ENCODE assay signal across 20 mouse cellular contexts in the genomic region with DNA sequence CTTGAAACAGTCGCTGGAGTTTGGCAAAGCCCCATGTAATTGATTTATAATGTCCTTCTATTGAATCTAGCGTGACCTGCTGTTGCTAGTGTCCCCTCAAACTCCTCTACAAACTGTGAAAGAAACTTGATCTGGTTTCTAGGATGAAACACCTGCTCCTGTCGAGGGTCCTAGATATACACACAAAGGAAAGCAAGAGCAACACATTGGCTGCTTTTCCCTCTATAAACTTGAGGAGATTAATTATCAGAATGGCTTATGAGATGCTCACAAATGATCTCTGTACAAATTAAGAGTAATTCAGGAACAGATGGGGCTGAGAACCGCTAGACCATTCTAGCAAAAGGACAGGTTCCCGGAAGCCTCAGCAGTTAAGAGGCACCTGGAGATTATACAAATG.
DNase-seq lines count a peak whose midpoint lies in the region; ATAC-seq and TF ChIP-seq lines count a peak whose summit lies in the region.
"Had no signal": no experiment of that assay in that cellular context is flagged by ENCODE, and none has a peak within 500 bp of the region (broad histone marks: within the 10 kb centered on the region; RNA-seq: fewer than 3 reads in every experiment).

No protein-coding gene starts in this region.

- H3K9me3 ChIP-seq in hindbrain, embryonic 14.5 days (ENCODE audit: control insufficient read depth, low read length), result no peaks in the 10 kb centered on the region
- no peaks in the 10 kb centered on the region for H3K9me3 ChIP-seq in hindbrain, embryonic 11.5 days (ENCODE audit: control insufficient read depth, low read length)
- no peaks in the 10 kb centered on the region for H3K9me3 ChIP-seq in midbrain, postnatal 0 days (ENCODE audit: low read length)
- H3K9me3 ChIP-seq in midbrain, embryonic 16.5 days (replicated peaks; ENCODE audit: control insufficient read depth, low read length, poor library complexity, severe bottlenecking), result no peaks in the 10 kb centered on the region
- H3K9me3 ChIP-seq: hindbrain, embryonic 10.5 days; intestine, embryonic 15.5 days; limb, embryonic 15.5 days had no signal

- peak; percentile 17; the same call in 1 of the 2 replicates for ATAC-seq in hindbrain, embryonic 14.5 days (ENCODE audit: low FRiP score)
- no peak for ATAC-seq in hindbrain, embryonic 11.5 days (ENCODE audit: low FRiP score)
- no peak for ATAC-seq in midbrain, postnatal 0 days (ENCODE audit: low FRiP score)
- ATAC-seq in midbrain, embryonic 16.5 days, result no peak
- ATAC-seq: activated CD4-positive, CD25-positive, alpha-beta regulatory T cell, adult 4 months; intestine, embryonic 15.5 days; Patski had no signal

- H3K36me3 ChIP-seq in hindbrain, embryonic 14.5 days (replicated peaks; ENCODE audit: control insufficient read depth, insufficient read depth), result no peaks in the 10 kb centered on the region
- no peaks in the 10 kb centered on the region for H3K36me3 ChIP-seq in hindbrain, embryonic 11.5 days (ENCODE audit: control insufficient read depth, insufficient read depth, low read length)
- H3K36me3 ChIP-seq in midbrain, postnatal 0 days (ENCODE audit: insufficient read depth, low read length), result no peaks in the 10 kb centered on the region
- H3K36me3 ChIP-seq in midbrain, embryonic 16.5 days (ENCODE audit: control insufficient read depth, insufficient read depth, low read length), result no peaks in the 10 kb centered on the region
- H3K36me3 ChIP-seq: hindbrain, embryonic 10.5 days; intestine, embryonic 15.5 days; limb, embryonic 15.5 days had no signal

- H3K27ac ChIP-seq in hindbrain, embryonic 14.5 days, result no peak overlapping the region
- H3K27ac ChIP-seq in hindbrain, embryonic 11.5 days (ENCODE audit: low read depth, low read length), result no peak overlapping the region
- no peak overlapping the region for H3K27ac ChIP-seq in midbrain, postnatal 0 days (ENCODE audit: low read depth, low read length)
- no peak overlapping the region for H3K27ac ChIP-seq in midbrain, embryonic 16.5 days (ENCODE audit: low read length)
- H3K27ac ChIP-seq: hindbrain, embryonic 10.5 days; intestine, embryonic 15.5 days; limb, embryonic 15.5 days had no signal

- no peak for TF ChIP-seq POLR2A in lung, adult 2 months (IDR thresholded peaks at IDR 0.05; ENCODE audit: borderline replicate concordance, extremely low read depth, low read depth, low read length)

- DNase-seq in hindbrain, embryonic 14.5 days (ENCODE audit: low spot score), result no peak
- DNase-seq in hindbrain, embryonic 11.5 days (ENCODE audit: low spot score), result no peak
- DNase-seq in midbrain, postnatal 0 days (ENCODE audit: low spot score), result peak; percentile 55
- DNase-seq in cerebellum, postnatal 10 days, result peak; percentile 47 to 64
- no peak for DNase-seq in adrenal gland, postnatal 36 days
- no peak for DNase-seq in lung, adult 2 months
- DNase-seq: gastrocnemius, postnatal 25 days; kidney, postnatal 4 days; lung, adult 18-20 months; lung, postnatal 36 days; right cerebral cortex, adult 18-20 months; spleen, adult 18-20 months had no signal

- no peak overlapping the region for H3K4me2 ChIP-seq in hindbrain, embryonic 14.5 days (replicated peaks)
- H3K4me2 ChIP-seq in hindbrain, embryonic 11.5 days (replicated peaks; ENCODE audit: low read depth, low read length), result no peak overlapping the region
- H3K4me2 ChIP-seq in midbrain, postnatal 0 days (ENCODE audit: low read depth, low read length, poor library complexity, severe bottlenecking), result no peak overlapping the region
- no peak overlapping the region for H3K4me2 ChIP-seq in midbrain, embryonic 16.5 days (ENCODE audit: low read length)
- H3K4me2 ChIP-seq: intestine, embryonic 15.5 days; limb, embryonic 15.5 days; midbrain, embryonic 11.5 days had no signal

- 0 out of 2 replicates have a peak, but pooled peaks cover 3% of the 10 kb centered on the region for H3K4me1 ChIP-seq in hindbrain, embryonic 14.5 days (replicated peaks; ENCODE audit: control insufficient read depth, insufficient read depth, low read length)
- no peaks in the 10 kb centered on the region for H3K4me1 ChIP-seq in hindbrain, embryonic 11.5 days (replicated peaks; ENCODE audit: control insufficient read depth, insufficient read depth, low read length)
- no peaks in the 10 kb centered on the region for H3K4me1 ChIP-seq in midbrain, postnatal 0 days (ENCODE audit: insufficient read depth, low read length)
- H3K4me1 ChIP-seq in midbrain, embryonic 16.5 days (ENCODE audit: control insufficient read depth, insufficient read depth, low read length), result peaks cover 2% of the 10 kb centered on the region; the same call in 1 of the 2 replicates
- H3K4me1 ChIP-seq in lung, adult 2 months (ENCODE audit: control insufficient read depth, insufficient read depth, low read length), result no peaks in the 10 kb centered on the region
- H3K4me1 ChIP-seq: intestine, embryonic 15.5 days; limb, embryonic 15.5 days had no signal

- no peak for TF ChIP-seq CTCF in midbrain, postnatal 0 days (IDR thresholded peaks at IDR 0.05)
- TF ChIP-seq CTCF in lung, adult 2 months (IDR thresholded peaks at IDR 0.05; ENCODE audit: insufficient read depth, low read length), result no peak

- no peak overlapping the region for H3K9ac ChIP-seq in hindbrain, embryonic 14.5 days
- no peak overlapping the region for H3K9ac ChIP-seq in hindbrain, embryonic 11.5 days (ENCODE audit: low read depth, low read length)
- H3K9ac ChIP-seq in midbrain, postnatal 0 days (replicated peaks; ENCODE audit: low read length, poor library complexity, severe bottlenecking), result no peak overlapping the region
- no peak overlapping the region for H3K9ac ChIP-seq in midbrain, embryonic 16.5 days (ENCODE audit: low read depth, low read length)
- H3K9ac ChIP-seq: intestine, embryonic 15.5 days; limb, embryonic 15.5 days had no signal

- no peak overlapping the region for H3K4me3 ChIP-seq in hindbrain, embryonic 14.5 days (replicated peaks; ENCODE audit: low read length)
- no peak overlapping the region for H3K4me3 ChIP-seq in hindbrain, embryonic 11.5 days (ENCODE audit: low read depth, low read length)
- no peak overlapping the region for H3K4me3 ChIP-seq in midbrain, postnatal 0 days (ENCODE audit: low read depth, low read length)
- no peak overlapping the region for H3K4me3 ChIP-seq in midbrain, embryonic 16.5 days (ENCODE audit: low read depth, low read length)
- no peak overlapping the region for H3K4me3 ChIP-seq in lung, adult 2 months (replicated peaks; ENCODE audit: extremely low read depth, low read depth, low read length)
- H3K4me3 ChIP-seq: erythroblast, embryonic 14.5 days; hindbrain, embryonic 10.5 days; intestine, embryonic 15.5 days; limb, embryonic 15.5 days had no signal

- no peaks in the 10 kb centered on the region for H3K27me3 ChIP-seq in hindbrain, embryonic 14.5 days (ENCODE audit: control insufficient read depth, insufficient read depth, low read length)
- H3K27me3 ChIP-seq in hindbrain, embryonic 11.5 days (ENCODE audit: control insufficient read depth, insufficient read depth, low read length), result no peaks in the 10 kb centered on the region
- no peaks in the 10 kb centered on the region for H3K27me3 ChIP-seq in midbrain, postnatal 0 days (ENCODE audit: insufficient read depth, low read length)
- H3K27me3 ChIP-seq in midbrain, embryonic 16.5 days (ENCODE audit: control insufficient read depth, insufficient read depth, low read depth, low read length), result no peaks in the 10 kb centered on the region
- H3K27me3 ChIP-seq: intestine, embryonic 15.5 days; limb, embryonic 15.5 days had no signal

- WGBS in hindbrain, embryonic 14.5 days, result 36% methylated on average over 5 of the region's 5 CpGs
- WGBS in hindbrain, embryonic 11.5 days, result 48% methylated on average over 5 of the region's 5 CpGs
- WGBS in midbrain, postnatal 0 days, result 27% methylated on average over 5 of the region's 5 CpGs
- 27% methylated on average over 5 of the region's 5 CpGs for WGBS in midbrain, embryonic 16.5 days
- 65% methylated on average over 5 of the region's 5 CpGs for WGBS in lung, adult 2 months

Comparison
In these comparisons a context has a peak if more than half of its experiments do, and no peak if none do; other contexts are left out.
1. DNase-seq: peak in midbrain, postnatal 0 days (single experiment) and cerebellum, postnatal 10 days (2 of 2); none in hindbrain, embryonic 14.5 days (single experiment), hindbrain, embryonic 11.5 days (single experiment), adrenal gland, postnatal 36 days (0 of 2) and lung, adult 2 months (single experiment).